Mouse (Mus musculus): ENCODE results near the gene Tpd52l1. TPM values are rescaled to one million over a fixed set of nuclear protein-coding genes. Genes with fewer than 3 reads are reported as not detected.

The Tpd52l1 gene
- polyA plus RNA-seq, 1 experiment: 12.4 TPM

Other genes with a start within 250 kb of the Tpd52l1 start
- gene Hddc2, start 132.6 kb downstream of the Tpd52l1 start, polyA plus RNA-seq (2012; rRNA removed): 15.7 and 15.8 TPM in 2 replicates
- 3.4 and 3.6 TPM in 2 replicates for gene Rnf217, start 163.2 kb upstream of the Tpd52l1 start, polyA plus RNA-seq (2012; rRNA removed)

All from urinary bladder, adult 2 months (tissue).